Mouse (Mus musculus) G1E (cell line): ENCODE results near the gene Cacng2. TPM values are rescaled to one million over a fixed set of nuclear protein-coding genes. Genes with fewer than 3 reads are reported as not detected.

ENCODE experiments used
- ATAC-seq: 2 replicates; pipeline ENCODE4 v1.8.0; 2016; ENCODE audit warnings: mild to moderate bottlenecking; ENCODE audit not compliant: insufficient number of reproducible peaks, poor library complexity, low FRiP score, severe bottlenecking; ENCODE audit errors: extremely low read depth
- DNase-seq: peaks from one replicate; pipeline ENCODE4 v3.0.0; 2012; ENCODE audit warnings: low spot score
- H3K27me3 ChIP-seq: 2 replicates; pipeline ENCODE4 v1.6.1; 2012; ENCODE audit warnings: mild to moderate bottlenecking, low read length, inconsistent platforms; ENCODE audit not compliant: insufficient read depth
- H3K36me3 ChIP-seq: replicated peaks from 2 replicates; pipeline ENCODE3; 2012; ENCODE audit warnings: mild to moderate bottlenecking, inconsistent platforms
- H3K4me1 ChIP-seq: 2 replicates; pipeline ENCODE4 v1.6.1; 2012; ENCODE audit warnings: low read depth, low read length, inconsistent platforms, mixed read lengths; ENCODE audit not compliant: insufficient read depth
- H3K4me3 ChIP-seq: 2 replicates; pipeline ENCODE4 v1.5.1; 2012; ENCODE audit warnings: low read depth, mild to moderate bottlenecking, inconsistent platforms, low read length, moderate library complexity, mixed read lengths
- H3K9me3 ChIP-seq: replicated peaks from 2 replicates; pipeline ENCODE4 v1.6.1; 2012; ENCODE audit warnings: inconsistent platforms
- CTCF ChIP-seq: IDR thresholded peaks from 2 replicates; pipeline ENCODE4 v1.5.1; 2012; ENCODE audit warnings: low read depth, low read length, inconsistent platforms, mixed read lengths
- GATA1 ChIP-seq: IDR thresholded peaks from 2 replicates; pipeline ENCODE4 v1.6.1; 2012; ENCODE audit warnings: borderline replicate concordance, low read length, inconsistent platforms, mixed read lengths
- GATA2 ChIP-seq: IDR thresholded peaks from 2 replicates; pipeline ENCODE4 v1.6.1; 2012; ENCODE audit warnings: low read depth, low read length, inconsistent platforms, borderline replicate concordance
- POLR2AphosphoS5 ChIP-seq: IDR thresholded peaks from 2 replicates; pipeline ENCODE4 v1.6.1; 2012; ENCODE audit warnings: low read depth, low read length, inconsistent platforms; ENCODE audit not compliant: insufficient replicate concordance
- TAL1 ChIP-seq: conservative IDR thresholded peaks from 2 replicates; pipeline ENCODE4 v1.6.1; 2012; ENCODE audit warnings: low read depth, low read length, inconsistent platforms, mixed read lengths
- polyA plus RNA-seq: library from polyadenylated mRNA; stranded (reverse); fragments of >175 nt; gene quantifications from 2 replicates; pipeline ENCODE4 v1.2.3, GENCODE M21; 2012
- total RNA-seq, 2 experiments: library from RNA; stranded (forward) in 1 of 2; stranded (reverse) in 1 of 2; fragments of 200-1000 nt in 1 of 2; fragments of >200 nt in 1 of 2; fragmentation: Nextera tagmentation in 1 of 2; gene quantifications; 2 replicates each; pipeline ENCODE4 v1.2.3; 2014 to 2017

Gene Cacng2
- total and polyA plus RNA-seq, 3 experiments, result 0.05 TPM; not detected in 2

DNA sequence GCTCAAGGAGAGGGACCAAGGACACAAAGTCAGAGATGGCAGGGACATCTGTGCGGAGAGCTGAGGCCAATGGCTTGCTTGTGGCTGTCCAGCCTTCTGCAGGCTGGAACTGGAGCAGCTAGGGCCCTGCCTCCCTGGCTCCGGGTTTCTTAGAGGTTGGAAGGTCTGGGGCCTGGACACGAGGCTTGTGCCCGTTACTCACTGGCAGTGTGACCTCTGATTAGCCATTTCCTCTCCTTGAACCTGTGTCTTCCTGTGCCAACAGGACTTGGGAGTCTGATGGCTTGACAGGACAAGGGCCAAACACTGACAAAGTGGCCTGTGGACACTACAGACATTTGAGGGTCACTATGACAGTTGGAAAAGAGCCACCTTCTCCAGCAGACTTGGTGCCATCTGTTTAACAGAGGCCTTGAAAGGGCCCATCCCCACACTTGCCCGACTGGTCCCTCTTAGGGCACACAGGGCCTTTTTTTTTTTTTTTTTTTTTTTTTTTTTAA lies 138.6 kb downstream of the Cacng2 start:
- Histone ChIP-seq H3K36me3 (no peaks in the 10 kb centered on the region), H3K9me3 (no peaks in the 10 kb centered on the region), H3K4me1 (peaks cover 6% of the 10 kb centered on the region), H3K4me3 (no peak overlapping the region), H3K27me3 (peaks cover 41% of the 10 kb centered on the region)
- no peak for ATAC-seq
- TF ChIP-seq GATA2 (no peak), POLR2AphosphoS5 (no peak), TAL1 (no peak), GATA1 (no peak), CTCF (no peak)
- DNase-seq, result no peak

DNA sequence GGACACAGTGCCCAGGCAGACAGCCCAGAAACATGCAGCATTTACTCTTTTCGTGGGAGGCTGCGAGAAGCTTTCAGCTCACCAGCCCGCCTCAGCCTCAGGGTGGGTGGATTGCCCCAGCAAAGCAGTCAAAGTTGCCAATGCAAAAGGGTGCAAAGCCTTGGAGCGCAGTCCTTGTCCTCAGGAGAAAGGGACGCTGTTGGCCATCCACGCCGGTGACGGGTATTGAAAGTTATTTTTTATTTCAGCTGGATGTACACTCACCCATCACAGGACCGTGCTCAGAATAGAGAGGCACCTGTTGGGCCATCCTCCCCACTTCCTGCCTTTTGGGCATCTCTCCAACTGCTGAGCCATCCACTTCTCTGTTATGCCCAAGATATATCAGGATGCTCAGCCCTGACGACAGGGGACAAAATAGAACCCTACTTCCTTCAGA lies 140.4 kb downstream of the Cacng2 start:
- Histone ChIP-seq H3K27me3 (peaks cover 33% of the 10 kb centered on the region), H3K36me3 (no peaks in the 10 kb centered on the region), H3K4me1 (peaks cover 13% of the 10 kb centered on the region), H3K9me3 (no peaks in the 10 kb centered on the region), H3K4me3 (no peak overlapping the region)
- no peak for TF ChIP-seq POLR2AphosphoS5
- TF ChIP-seq GATA2, result no peak
- TF ChIP-seq TAL1, result no peak
- TF ChIP-seq GATA1, result no peak
- TF ChIP-seq CTCF, result no peak
- no peak for DNase-seq
- ATAC-seq, result no peak

DNA sequence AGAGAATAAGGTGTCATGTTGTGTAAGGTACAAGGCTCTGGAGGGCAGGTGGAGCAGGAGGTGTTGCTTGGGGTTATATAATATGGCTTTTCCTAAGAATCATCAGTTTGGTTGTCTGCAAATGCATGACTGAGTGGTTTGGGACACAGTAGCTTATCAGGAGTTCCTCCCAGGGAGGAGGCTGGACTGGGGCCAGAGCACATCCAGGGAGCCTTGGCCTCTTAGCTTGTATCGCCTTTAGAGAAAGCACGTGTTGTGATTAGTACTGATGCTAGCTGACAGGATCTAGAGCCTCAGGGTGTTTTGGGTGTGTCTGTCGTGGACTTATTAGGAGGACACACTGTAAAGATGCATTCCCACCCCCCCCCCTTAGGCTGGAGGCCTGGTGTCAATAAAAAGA lies 142.2 kb downstream of the Cacng2 start:
- Histone ChIP-seq H3K4me1 (peaks cover 27% of the 10 kb centered on the region), H3K27me3 (peaks cover 27% of the 10 kb centered on the region), H3K9me3 (no peaks in the 10 kb centered on the region), H3K4me3 (no peak overlapping the region), H3K36me3 (no peaks in the 10 kb centered on the region)
- ATAC-seq (no peak), DNase-seq (no peak)
- TF ChIP-seq GATA2 (no peak), POLR2AphosphoS5 (no peak)

DNA sequence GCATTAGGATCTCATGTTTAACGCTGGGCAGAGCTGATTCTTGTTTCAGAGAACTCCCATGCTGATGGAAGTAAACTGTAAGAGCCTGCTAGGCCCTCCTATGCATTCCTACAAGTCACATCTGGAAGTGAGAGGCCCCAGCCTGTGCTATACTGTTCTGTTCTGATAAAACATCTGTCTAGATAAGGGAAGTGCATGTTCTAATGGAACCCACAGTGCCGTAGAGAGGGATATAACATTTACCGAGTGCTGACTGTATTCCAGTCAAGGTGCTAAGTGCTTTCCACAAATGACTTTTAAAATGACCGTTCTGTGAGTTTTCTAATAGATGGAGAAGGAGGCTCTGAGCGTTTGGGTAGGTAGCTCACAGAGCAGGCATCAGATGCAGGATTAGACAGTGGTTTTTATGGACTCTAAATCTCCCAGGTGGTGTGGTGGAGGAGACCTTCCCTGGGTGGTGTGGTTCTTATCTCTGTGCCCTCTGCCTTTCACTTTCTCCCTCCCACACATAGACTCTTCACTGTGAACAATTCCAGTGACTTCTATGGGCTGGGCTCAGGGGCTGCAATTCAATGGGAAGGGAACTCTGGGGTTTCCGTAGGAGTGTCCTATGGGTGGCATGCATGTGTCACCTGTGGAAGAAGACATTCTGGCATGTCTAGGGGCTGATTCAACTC lies 145.5 kb downstream of the Cacng2 start:
- peaks cover 7% of the 10 kb centered on the region for H3K36me3 ChIP-seq
- H3K4me3 ChIP-seq, result peak overlapping the region; percentile 7; the same call in 1 of the 2 replicates
- peaks cover 3% of the 10 kb centered on the region for H3K27me3 ChIP-seq
- H3K9me3 ChIP-seq, result no peaks in the 10 kb centered on the region
- DNase-seq, result peak; percentile 60
- peaks cover 37% of the 10 kb centered on the region for H3K4me1 ChIP-seq
- ATAC-seq, result peak; percentile 66
- TF ChIP-seq GATA2 (no peak), POLR2AphosphoS5 (no peak), TAL1 (peak; percentile 81)

DNA sequence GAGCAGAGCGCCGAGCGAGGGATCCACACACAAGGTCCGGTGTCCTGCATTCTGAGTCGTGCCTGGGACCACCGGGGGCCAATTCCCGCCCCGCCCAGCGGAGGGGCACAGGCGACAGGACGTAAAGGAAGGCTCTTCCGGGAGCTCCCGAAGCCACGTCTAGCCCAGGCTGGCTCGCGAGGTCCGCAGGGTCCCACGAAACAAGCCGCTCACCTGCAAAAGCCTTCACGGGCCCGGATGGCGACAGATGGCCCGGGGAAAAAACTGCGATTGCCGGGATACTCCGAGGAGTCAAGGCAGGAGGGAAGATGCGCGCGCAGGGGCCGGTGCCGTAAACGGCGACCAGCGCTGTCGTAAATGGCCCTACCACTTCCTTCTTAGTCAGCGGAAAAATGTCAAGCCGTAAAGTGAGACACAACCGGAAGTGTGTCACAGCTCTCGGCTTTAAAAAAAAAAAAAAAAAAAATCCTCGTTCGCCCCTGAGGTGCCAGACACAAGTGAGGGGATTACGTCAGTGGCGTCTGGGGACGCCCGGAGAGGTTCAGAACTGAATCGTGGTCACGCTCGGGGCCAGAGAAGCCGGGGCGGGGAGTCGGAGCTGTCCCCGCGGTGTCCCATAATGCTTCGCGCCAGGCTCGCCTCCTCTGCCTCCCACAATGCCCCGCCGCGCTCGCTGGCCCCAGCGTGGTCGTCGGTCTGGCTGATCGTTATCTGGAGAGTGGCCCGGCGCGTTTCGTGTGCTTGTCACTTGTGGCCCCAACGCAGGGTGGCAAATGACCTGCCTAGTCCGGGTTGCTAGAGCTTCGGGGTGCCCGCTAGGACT lies 149.1 kb downstream of the Cacng2 start, which contains the start of gene Eif3d:
Gene Eif3d, minus strand, starts transcription at position 344 of the 823 bp plus-strand sequence.
- H3K4me3 ChIP-seq, result peak within 1 kb of the TSS; percentile 93
- no peaks in the 10 kb centered on the region for H3K9me3 ChIP-seq
- ATAC-seq (peak; percentile 46), DNase-seq (peak; percentile 72)
- H3K4me1 ChIP-seq, result peaks cover 72% of the 10 kb centered on the region
- TF ChIP-seq GATA2 (peak; percentile 58; the same call in 1 of the 2 replicates), GATA1 (no peak)
- no peaks in the 10 kb centered on the region for H3K27me3 ChIP-seq
- H3K36me3 ChIP-seq, result peaks cover 43% of the 10 kb centered on the region

DNA sequence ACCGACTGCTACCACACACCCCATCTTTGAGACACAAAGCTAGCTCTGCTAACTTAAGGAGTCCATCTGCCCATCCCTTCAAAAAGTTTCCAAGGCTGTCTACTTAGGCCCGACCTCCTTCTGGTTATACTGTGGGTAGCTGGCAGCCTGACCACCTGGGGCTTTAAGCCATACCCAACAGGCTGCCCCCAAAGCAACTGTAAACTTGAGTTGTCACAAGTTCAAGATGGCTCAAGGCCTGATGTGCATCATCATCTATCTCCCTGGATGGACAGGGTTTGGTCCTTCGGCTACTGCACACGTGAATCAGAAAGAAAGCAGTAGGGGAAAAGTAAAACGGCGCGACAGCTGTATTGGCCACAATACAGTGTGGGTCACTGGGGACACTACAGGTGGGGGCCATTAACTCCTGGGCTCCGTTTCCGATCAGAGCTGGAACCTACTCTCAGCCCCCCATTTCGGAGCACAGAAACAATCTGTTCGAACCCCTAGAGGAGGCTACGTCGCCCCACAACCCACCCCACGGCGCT lies 149.8 kb downstream of the Cacng2 start:
- H3K4me3 ChIP-seq, result peak overlapping the region; percentile 93
- H3K27me3 ChIP-seq, result no peaks in the 10 kb centered on the region
- TF ChIP-seq GATA2 (no peak), CTCF (no peak), TAL1 (no peak), POLR2AphosphoS5 (no peak), GATA1 (no peak)
- H3K36me3 ChIP-seq, result peaks cover 50% of the 10 kb centered on the region
- no peak for ATAC-seq
- H3K4me1 ChIP-seq, result peaks cover 77% of the 10 kb centered on the region
- no peaks in the 10 kb centered on the region for H3K9me3 ChIP-seq
- no peak for DNase-seq

DNA sequence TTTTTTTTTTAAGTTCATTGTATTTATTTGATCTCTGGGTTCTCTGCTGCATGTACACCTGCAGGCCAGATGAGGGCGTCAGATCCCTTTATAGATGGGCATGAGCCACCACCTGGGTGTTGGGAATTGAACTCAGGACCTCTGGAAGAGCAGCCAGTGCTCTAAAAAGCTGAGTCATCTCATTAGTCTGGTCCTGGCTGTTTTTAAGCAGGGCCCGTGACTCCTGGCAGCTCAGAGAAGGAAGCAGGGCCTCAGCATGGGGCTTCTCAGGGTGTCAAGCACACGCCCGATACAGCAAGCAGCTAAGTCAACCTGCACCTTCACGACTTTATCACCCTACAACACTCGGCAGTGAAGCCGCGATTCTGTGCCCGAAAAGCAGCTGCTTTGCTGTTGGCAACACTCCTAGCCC lies 154.7 kb downstream of the Cacng2 start:
- ATAC-seq, result peak; percentile 22; the same call in 1 of the 2 replicates
- no peak for DNase-seq

More for the DNA sequence above, 154.7 kb downstream of the Cacng2 start:
- H3K36me3 ChIP-seq, result peaks cover 97% of the 10 kb centered on the region
- no peaks in the 10 kb centered on the region for H3K27me3 ChIP-seq
- TF ChIP-seq GATA1, result no peak
- TF ChIP-seq TAL1, result no peak
- TF ChIP-seq CTCF, result no peak
- no peak for TF ChIP-seq POLR2AphosphoS5
- no peak for TF ChIP-seq GATA2
- no peaks in the 10 kb centered on the region for H3K9me3 ChIP-seq
- H3K4me3 ChIP-seq, result peak overlapping the region; percentile 6; the same call in 1 of the 2 replicates
- peaks cover 76% of the 10 kb centered on the region for H3K4me1 ChIP-seq
